Mouse (Mus musculus) heart, embryonic 11.5 days (tissue): Measurements from ENCODE around the gene Zmiz2. TPM values are rescaled to one million over a fixed set of nuclear protein-coding genes. Genes with fewer than 3 reads are reported as not detected.
"Not testable (repeated sequence)": the region's sequence is repeated elsewhere in the genome, so short reads cannot be mapped to it uniquely, and the experiment has no call there.

Experiments used
- ATAC-seq: fragments of 200-750 bp; cut with Nextera tagmentation; replicated peaks from 2 replicates; pipeline ENCODE4 v1.8.0; 2017; ENCODE audit warnings: moderate library complexity; ENCODE audit not compliant: insufficient number of reproducible peaks, low FRiP score, low TSS enrichment
- H3K27ac ChIP-seq: fragments of 300-500 bp; sonication (generic); 2 replicates; pipeline ENCODE4 v1.5.1; 2014; ENCODE audit warnings: mild to moderate bottlenecking, low read depth, low read length
- H3K27me3 ChIP-seq: fragments of 300-500 bp; sonication (generic); 2 replicates; pipeline ENCODE4 v1.6.1; 2014; ENCODE audit warnings: mild to moderate bottlenecking, low read length, mixed read lengths; ENCODE audit not compliant: control insufficient read depth, insufficient read depth
- H3K36me3 ChIP-seq: fragments of 300-500 bp; sonication (generic); 2 replicates; pipeline ENCODE4 v1.6.1; 2014; ENCODE audit warnings: mild to moderate bottlenecking, low read length, moderate library complexity, mixed read lengths; ENCODE audit not compliant: control insufficient read depth, insufficient read depth
- H3K4me1 ChIP-seq: fragments of 300-500 bp; sonication (generic); 2 replicates; pipeline ENCODE4 v1.6.1; 2014; ENCODE audit warnings: low read length; ENCODE audit not compliant: control insufficient read depth, insufficient read depth
- H3K4me2 ChIP-seq: fragments of 300-500 bp; sonication (generic); 2 replicates; pipeline ENCODE4 v1.6.1; 2014; ENCODE audit warnings: mild to moderate bottlenecking, moderate library complexity
- H3K4me3 ChIP-seq: fragments of 300-500 bp; sonication (generic); 2 replicates; pipeline ENCODE4 v1.5.1; 2014; ENCODE audit warnings: low read depth, low read length
- H3K9ac ChIP-seq: fragments of 300-500 bp; sonication (generic); 2 replicates; pipeline ENCODE4 v1.6.1; 2014; ENCODE audit warnings: mild to moderate bottlenecking, low read depth, low read length, moderate library complexity
- H3K9me3 ChIP-seq: fragments of 300-500 bp; sonication (generic); replicated peaks from 2 replicates; pipeline ENCODE4 v1.6.1; 2016; ENCODE audit warnings: low read length; ENCODE audit not compliant: control insufficient read depth
- WGBS: fragments of 180-500 bp; shearing (Covaris S2); extraction: QIAGEN DNeasy Blood & Tissue Kit; methylation state at CpG from one replicate; pipeline ENCODE4 v1.1.7; 2014; ENCODE audit not compliant: insufficient replicate concordance; 5-methylcytosine and 5-hydroxymethylcytosine counted together
- polyA plus RNA-seq: library from polyadenylated mRNA; unstranded; fragments of >200 nt; fragmentation: Nextera tagmentation; extraction: Ambion mirVana; gene quantifications from 2 replicates; pipeline ENCODE4 v1.2.1, GENCODE M21; 2014

Gene Zmiz2
- polyA plus RNA-seq, 1 experiment from 2014 or later, result 7.9 TPM

- 90% methylated on average over 9 of the region's 9 CpGs for WGBS
- ATAC-seq, result no peak
- Histone ChIP-seq H3K36me3 (peaks cover 51% of the 10 kb centered on the region), H3K27me3 (no peaks in the 10 kb centered on the region), H3K4me3 (no peak overlapping the region), H3K4me1 (peaks cover 21% of the 10 kb centered on the region), H3K9me3 (no peaks in the 10 kb centered on the region), H3K9ac (peak overlapping the region; percentile 23; the same call in 1 of the 2 replicates), H3K27ac (peak overlapping the region; percentile 84), H3K4me2 (no peak overlapping the region)
These were observed 16.1 kb downstream of the Zmiz2 start for GRCm38 (mm10) chr11:6404699-6405566.

DNA sequence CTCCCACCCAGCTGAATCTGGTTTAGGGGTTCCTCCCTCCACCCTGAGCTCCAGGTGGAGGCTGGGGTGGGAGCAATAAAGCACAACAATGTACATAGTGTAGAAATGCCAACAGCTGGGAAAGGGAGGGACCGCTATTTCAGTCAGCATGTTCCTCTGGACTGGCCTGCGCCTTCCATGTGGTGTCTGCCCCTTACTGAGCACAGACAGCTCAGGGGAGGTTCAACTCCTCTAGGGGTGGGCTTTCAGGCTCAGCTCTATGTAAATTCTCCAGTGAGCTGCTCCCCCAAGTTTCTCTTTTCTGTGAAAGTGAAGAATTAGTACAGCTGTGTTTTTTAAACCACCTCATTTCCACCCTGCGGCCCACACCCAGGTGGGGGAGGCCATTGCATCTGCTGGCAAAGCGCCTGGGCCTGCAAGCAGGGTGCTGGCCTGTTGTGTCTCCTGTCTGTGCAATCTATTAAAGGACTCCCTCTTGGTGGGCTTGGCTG is 16.8 kb downstream of the Zmiz2 start:
- no peak for ATAC-seq
- Histone ChIP-seq H3K4me1 (peaks cover 21% of the 10 kb centered on the region), H3K9ac (peak overlapping the region; percentile 23; the same call in 1 of the 2 replicates), H3K27ac (peak overlapping the region; percentile 84), H3K27me3 (no peaks in the 10 kb centered on the region), H3K4me2 (no peak overlapping the region), H3K36me3 (peaks cover 46% of the 10 kb centered on the region), H3K4me3 (no peak overlapping the region), H3K9me3 (no peaks in the 10 kb centered on the region)
- 72% methylated on average over 4 of the region's 4 CpGs for WGBS

- Histone ChIP-seq H3K9me3 (no peaks in the 10 kb centered on the region), H3K4me1 (peaks cover 21% of the 10 kb centered on the region), H3K9ac (peak overlapping the region; percentile 52), H3K4me2 (peak overlapping the region; percentile 5; the same call in 1 of the 2 replicates), H3K27ac (peak overlapping the region; percentile 84), H3K27me3 (no peaks in the 10 kb centered on the region), H3K36me3 (peaks cover 38% of the 10 kb centered on the region), H3K4me3 (no peak overlapping the region)
- 29% methylated on average over 14 of the region's 14 CpGs for WGBS
- peak; percentile 57 for ATAC-seq
These were observed 17.6 kb downstream of the Zmiz2 start for GRCm38 (mm10) chr11:6406251-6407161.

DNA sequence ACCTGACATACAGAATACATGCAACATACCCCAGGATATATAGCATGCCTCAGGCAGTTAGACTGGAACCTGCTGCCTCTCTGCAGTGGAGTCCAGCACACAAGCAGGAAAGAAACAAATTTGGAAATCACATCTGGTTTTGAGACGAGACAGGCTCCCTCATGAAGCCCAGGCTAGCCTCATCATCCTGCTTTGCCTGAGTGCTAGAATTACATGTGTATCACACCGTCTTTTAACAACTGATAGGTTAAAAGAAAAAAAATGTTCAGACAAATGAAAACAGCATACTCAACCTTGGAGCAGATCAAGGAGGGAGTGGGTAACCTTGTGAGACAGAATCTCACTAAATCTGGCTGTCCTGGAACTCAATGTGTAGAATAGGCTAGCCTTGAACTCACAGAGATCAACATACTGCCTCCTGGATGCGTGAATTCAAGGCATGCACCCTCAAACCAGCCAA is 18.3 kb downstream of the Zmiz2 start:
- Histone ChIP-seq H3K36me3 (peaks cover 34% of the 10 kb centered on the region), H3K4me2 (no peak overlapping the region), H3K9ac (no peak overlapping the region), H3K4me1 (peaks cover 21% of the 10 kb centered on the region), H3K9me3 (no peaks in the 10 kb centered on the region), H3K4me3 (no peak overlapping the region), H3K27ac (no peak overlapping the region), H3K27me3 (no peaks in the 10 kb centered on the region)
- no peak for ATAC-seq
- whole genome bisulfite sequencing, result 79% methylated on average over 3 of the region's 3 CpGs

DNA sequence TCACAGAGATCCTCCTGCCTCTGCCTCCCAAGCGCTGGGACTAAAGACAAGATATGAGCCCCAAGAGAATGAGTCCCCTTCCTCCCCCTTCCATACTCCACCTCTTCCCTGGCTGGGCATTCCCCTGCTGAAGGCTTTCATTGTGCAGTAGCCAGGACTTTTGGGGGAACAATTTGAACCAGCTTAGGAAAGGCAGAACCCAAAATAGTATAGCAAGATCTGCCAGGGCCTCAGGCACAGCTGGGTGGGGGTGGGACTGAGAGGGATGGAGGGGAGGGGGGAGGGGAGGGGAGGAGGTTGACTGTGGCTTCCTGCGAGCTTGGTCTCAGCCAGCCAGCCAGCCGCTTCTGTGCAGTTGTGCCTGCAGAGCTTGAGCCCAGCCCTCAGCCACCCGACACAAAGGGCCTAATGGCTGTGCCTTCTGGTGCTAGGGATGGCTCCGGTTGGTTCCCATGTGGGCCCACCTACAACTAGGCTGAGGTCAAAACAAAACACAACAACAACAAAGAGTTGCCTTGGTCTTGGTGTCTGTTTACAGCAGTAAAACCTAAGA is 21.3 kb downstream of the Zmiz2 start:
- H3K4me1 ChIP-seq, result peaks cover 22% of the 10 kb centered on the region
- H3K4me3 ChIP-seq, result no peak overlapping the region
- ATAC-seq, result no peak
- H3K27me3 ChIP-seq, result no peaks in the 10 kb centered on the region
- H3K9ac ChIP-seq, result no peak overlapping the region
- H3K27ac ChIP-seq, result no peak overlapping the region
- peaks cover 5% of the 10 kb centered on the region for H3K36me3 ChIP-seq
- 63% methylated on average over 5 of the region's 5 CpGs for WGBS
- H3K9me3 ChIP-seq, result no peaks in the 10 kb centered on the region
- H3K4me2 ChIP-seq, result no peak overlapping the region

DNA sequence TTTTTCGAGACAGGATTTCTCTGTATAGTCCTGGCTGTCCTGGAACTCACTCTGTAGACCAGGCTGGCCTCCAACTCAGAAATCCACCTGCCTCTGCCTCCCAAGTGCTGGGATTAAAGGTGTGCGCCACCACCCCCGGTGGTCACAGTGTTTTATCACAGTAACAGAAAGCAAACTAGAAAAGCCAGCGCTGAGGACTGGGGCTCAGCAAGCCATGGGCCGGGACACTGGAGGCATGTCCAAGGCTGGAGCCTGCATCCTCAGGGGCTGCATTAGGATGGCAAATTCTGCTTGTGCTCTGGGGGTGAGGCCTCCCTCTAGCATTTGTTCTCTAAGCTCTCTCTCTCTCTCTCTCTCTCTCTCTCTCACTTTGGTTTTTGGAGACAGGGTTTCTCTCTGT is 21.9 kb downstream of the Zmiz2 start:
- H3K4me3 ChIP-seq, H3K4me2 ChIP-seq, H3K9me3 ChIP-seq, H3K9ac ChIP-seq, H3K27me3 ChIP-seq, ATAC-seq, H3K27ac ChIP-seq, H3K36me3 ChIP-seq: not testable (repeated sequence)
- WGBS, result 77% methylated on average over 5 of the region's 5 CpGs
- peaks cover 17% of the 10 kb centered on the region for H3K4me1 ChIP-seq

GRCm38 (mm10) chr11:6411684-6412083 is 22.8 kb downstream of the Zmiz2 start:
- no peak overlapping the region for H3K9ac ChIP-seq
- WGBS, result 5% methylated on average over 5 of the region's 5 CpGs

DNA sequence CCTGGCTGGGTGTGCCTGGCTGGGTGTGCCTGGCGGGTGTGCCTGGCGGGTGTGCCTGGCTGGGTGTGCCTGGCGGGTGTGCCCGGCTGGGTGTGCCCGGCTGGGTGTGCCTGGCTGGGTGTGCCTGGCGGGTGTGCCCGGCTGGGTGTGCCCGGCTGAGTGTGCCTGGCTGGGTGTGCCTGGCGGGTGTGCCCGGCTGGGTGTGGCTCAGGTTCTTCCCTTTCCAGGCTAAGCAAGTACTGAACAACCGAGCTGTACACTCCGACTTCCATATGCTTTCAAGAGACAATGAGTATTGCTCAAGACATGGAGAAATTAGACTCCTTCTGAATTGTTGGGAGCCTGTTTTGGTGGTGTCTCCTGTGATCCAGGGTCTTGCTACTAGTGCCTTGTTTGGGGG is 24.4 kb downstream of the Zmiz2 start:
- no peaks in the 10 kb centered on the region for H3K27me3 ChIP-seq
- H3K9me3 ChIP-seq, result no peaks in the 10 kb centered on the region
- ATAC-seq, result no peak
- H3K27ac ChIP-seq, result no peak overlapping the region
- H3K9ac ChIP-seq, result no peak overlapping the region
- H3K4me2 ChIP-seq, result no peak overlapping the region
- WGBS, result 93% methylated on average over 11 of the region's 12 CpGs
- no peak overlapping the region for H3K4me3 ChIP-seq
- H3K36me3 ChIP-seq, result peaks cover 7% of the 10 kb centered on the region; the same call in 1 of the 2 replicates
- H3K4me1 ChIP-seq, result peaks cover 15% of the 10 kb centered on the region

More at GRCm38 (mm10) chr11:6411684-6412083, 22.8 kb downstream of the Zmiz2 start:
- no peak for ATAC-seq
- no peak overlapping the region for H3K4me2 ChIP-seq
- no peaks in the 10 kb centered on the region for H3K27me3 ChIP-seq
- no peak overlapping the region for H3K27ac ChIP-seq
- no peaks in the 10 kb centered on the region for H3K36me3 ChIP-seq
- no peaks in the 10 kb centered on the region for H3K9me3 ChIP-seq
- H3K4me3 ChIP-seq, result no peak overlapping the region
- H3K4me1 ChIP-seq, result peaks cover 8% of the 10 kb centered on the region
